Mouse (Mus musculus) left cerebral cortex, adult 9 months (tissue): Measurements from ENCODE around the gene C130026I21Rik.
"Not testable (repeated sequence)": the region's sequence is repeated elsewhere in the genome, so short reads cannot be mapped to it uniquely, and the experiment has no call there.

Experiments used
- DNase-seq, 2 experiments: peaks; one replicate each; pipeline ENCODE4 v3.0.0; 2022; ENCODE audit warnings: low spot score in 2 of 2

C130026I21Rik gene

GRCm38 (mm10) chr1:85121841-85122240, 148.5 kb downstream of the C130026I21Rik start:
- not testable (repeated sequence) for DNase-seq

- not testable (repeated sequence) for DNase-seq
These were observed 152.0 kb downstream of the C130026I21Rik start for GRCm38 (mm10) chr1:85118341-85118740.

GRCm38 (mm10) chr1:85117537-85117936, 152.8 kb downstream of the C130026I21Rik start:
- not testable (repeated sequence) for DNase-seq

DNA sequence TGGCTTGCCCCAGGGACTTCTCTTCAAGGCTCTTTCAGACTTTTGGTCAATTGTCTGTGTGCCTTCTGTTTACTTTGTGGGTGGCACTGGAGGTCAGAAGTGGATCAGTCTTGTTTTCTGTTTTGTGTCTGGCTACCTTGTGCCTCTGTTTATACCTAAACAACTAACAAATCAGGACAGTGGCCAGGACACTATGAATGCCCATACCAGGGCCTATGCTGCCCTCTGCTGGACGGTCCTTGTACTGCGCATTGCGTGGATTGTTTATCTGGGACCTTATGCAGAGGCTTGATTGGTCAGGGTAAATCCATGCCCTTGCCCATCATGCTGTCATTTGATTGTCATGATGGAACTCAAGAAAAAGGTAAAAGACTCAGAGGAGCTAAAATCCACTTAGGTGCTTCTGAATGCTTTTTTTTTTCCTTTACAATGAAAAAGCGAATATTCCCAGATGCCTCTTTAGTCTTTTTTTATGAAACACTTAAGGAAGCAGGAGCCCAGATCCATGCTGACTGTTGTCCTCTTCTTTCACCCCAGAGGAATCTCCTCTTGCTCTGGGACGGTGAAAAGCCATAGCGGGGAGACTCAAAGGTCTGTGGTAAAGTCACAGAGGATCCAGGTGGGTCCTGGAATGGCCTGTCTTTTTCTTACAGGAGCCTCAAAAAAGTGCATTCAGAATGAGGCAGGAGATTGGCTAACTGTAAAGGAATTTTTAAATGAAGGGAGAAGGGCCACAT, 155.5 kb downstream of the C130026I21Rik start:
- DNase-seq, result peak in 1 of 2 experiments; percentile 77

- not testable (repeated sequence) for DNase-seq
These were observed 156.3 kb downstream of the C130026I21Rik start for GRCm38 (mm10) chr1:85114078-85114477.

DNA sequence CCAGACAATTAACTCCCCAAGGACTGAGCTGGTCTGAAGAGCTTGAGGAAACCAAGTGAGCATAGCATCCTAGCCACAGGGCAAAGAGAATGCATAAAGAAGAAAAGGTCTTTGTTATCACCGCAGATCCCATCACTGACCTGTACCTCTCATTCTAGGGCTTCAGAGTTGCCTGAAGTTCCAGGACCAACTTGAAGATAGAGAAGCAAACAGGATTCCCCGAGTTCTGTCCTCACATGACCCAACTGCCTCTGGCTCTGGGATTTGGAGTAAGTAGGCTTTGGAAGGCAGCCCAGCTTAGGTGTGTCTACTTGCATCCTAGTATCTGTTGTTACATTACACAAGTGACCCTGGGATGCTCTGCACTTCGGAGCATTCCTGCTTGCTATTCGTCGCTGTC, 157.5 kb downstream of the C130026I21Rik start:
- not testable (repeated sequence) for DNase-seq

DNA sequence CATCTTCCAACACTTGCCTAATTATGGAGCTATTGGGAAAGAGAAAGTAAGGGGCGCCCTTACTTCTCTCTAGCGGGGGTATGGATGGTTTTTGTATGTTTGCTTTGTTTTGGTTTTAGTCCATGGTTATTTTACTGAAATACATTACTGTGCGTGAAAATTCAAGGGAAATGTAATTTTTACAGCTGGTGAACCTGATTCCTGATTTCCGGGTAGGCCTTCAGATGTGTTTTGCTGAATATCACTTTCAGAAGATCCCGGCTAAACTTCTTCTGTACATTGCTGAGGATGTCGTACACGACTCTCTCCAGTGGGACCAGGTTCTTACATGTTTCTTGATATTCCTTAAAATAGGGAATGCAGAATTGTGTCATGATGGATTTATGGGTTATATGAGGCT, 158.1 kb downstream of the C130026I21Rik start:
- DNase-seq, result not testable (repeated sequence)

DNA sequence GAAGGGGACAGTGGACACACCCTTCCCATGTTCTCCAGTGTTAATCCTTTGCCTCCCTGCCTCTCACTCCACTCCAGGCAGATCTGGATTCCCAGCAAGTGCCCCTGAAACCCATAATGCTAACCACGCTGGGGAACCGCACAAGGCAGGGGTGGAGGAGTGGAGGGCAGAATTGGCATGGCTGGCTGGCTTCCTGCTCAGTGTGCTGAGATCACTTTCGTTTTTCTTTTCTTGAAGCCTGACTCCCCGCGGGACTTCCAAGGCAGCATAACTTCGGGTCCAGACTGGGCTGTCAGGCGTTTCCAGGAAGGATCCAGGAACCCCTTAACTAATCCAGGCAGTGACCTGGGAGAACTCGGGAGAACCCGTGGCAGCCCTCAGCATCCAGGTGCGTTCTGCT, 158.8 kb downstream of the C130026I21Rik start:
- DNase-seq, result not testable (repeated sequence)

DNA sequence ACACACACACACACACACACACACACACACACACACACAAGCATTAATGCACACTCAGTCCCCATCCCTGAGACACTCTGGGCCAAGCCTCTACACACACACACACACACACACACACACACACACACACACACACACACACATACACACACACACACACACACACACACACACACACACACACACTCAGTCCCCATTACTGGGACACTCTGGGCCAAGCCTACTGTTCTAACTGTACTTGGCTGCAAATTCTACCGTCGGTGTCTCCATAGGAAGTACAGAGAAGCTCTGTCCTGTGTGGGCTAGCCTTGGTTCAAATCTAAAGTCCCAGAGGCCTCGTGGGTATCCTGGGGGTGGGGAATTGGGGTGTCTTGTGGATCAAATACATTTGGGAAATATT, 159.5 kb downstream of the C130026I21Rik start:
- DNase-seq, result not testable (repeated sequence)

GRCm38 (mm10) chr1:85109753-85110152, 160.6 kb downstream of the C130026I21Rik start, which contains the start of gene A530032D15Rik:
A530032D15Rik (minus strand) TSS chr1:85109853.
- not testable (repeated sequence) for DNase-seq

GRCm38 (mm10) chr1:85106013-85106412, 164.4 kb downstream of the C130026I21Rik start:
- not testable (repeated sequence) for DNase-seq

DNA sequence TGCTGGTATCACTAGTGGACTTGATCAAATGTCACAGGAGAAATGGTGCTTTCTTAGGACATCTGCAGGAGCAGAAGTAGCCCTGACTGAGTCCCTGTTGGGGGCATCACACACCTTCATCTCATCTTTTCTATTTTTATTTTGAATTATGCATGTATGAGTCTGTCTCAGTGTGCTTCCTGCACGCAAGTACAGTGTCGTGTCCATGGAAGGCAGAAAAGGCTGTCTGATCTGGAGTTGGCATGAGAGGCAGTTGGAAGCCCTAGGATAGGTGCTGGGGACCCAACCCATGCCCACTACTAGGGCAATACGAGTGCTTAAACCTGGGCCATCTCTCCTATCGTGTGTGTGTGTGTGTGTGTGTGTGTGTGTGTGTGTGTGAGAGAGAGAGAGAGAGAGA, 165.0 kb downstream of the C130026I21Rik start:
- DNase-seq, result not testable (repeated sequence)

DNA sequence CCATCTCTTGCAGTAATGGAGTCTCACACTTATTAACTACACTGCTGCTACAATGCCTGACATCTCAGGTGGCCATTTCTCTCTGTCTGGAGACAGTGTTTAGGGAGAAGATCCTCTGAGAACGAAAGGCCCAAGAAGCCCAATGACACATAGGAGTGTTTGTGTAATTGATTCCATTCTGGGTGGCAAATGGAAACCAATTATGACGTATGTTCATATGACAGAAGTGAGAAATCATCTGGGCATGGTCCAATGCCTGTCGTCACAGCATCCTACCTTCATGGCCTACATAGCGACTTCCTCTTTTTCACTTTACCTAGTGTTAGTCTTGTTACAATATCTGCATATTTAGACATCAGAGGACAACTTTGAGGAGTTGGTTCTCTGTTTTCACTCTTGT, 168.6 kb downstream of the C130026I21Rik start:
- not testable (repeated sequence) for DNase-seq

- DNase-seq, result not testable (repeated sequence)
These were observed 170.5 kb downstream of the C130026I21Rik start, which contains the start of gene Gm10553 for GRCm38 (mm10) chr1:85099864-85100263. Gm10553 (plus strand) TSS chr1:85100164.

DNA sequence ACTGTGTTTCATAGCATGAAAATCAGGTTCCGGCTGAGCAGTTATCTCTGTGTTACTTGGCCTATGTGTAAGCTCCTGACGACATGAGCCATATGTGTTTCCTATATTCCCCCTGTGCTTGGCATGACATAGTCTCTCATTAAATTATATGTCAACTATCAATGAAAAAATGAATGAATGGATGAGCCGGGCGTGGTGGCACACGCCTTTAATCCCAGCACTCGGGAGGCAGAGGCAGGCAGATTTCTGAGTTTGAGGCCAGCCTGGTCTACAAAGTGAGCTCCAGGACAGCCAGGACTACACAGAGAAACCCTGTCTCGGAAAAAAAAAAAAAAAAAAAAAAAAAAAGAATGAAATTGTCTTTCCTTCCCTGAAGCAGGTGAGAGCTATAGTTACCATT, 171.3 kb downstream of the C130026I21Rik start:
- not testable (repeated sequence) for DNase-seq

DNA sequence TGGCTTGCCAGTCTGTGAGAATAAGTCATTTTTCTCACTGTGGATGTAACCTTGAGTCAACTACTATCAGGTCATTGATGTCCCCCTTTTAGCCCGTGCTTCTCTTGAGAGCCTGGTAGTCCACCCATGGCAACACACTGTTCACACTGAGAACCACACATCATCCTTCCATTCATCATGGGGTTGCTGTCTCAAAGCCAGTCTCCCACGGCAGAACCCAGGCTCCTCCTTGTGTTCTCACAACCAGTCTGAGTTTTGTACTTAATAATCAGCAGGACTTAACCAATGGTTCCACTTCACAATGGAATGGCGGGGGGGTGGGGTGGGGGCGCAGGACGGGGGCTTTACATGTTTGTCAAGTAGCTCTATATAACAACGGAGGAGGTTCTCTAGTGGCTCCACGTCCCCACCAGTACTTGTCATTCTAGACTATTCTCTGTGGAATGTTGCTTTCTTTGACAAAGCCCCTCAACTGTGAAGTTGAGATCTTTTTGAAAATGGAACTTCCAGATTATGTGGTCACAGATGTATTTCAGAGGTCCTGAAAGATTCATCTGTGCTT, 177.3 kb downstream of the C130026I21Rik start:
- DNase-seq, result not testable (repeated sequence)

DNA sequence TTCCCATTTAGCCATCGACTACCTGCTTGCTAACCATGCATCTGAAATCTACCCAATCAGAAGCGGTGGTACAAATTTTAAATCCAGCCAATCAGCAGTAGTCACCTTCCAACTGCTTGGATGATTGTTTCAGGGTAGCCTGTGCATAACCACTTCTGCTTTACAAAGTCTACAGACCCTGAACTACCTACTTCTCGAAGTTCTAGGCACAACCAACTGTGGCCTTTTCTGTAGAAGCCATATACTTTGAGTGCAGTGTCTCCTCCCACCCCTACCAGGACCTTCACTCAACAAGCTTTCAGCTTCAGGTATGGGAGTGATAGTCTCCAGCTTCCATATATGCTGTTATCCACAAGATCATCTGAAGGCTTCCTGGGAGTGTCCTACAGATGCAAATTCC, 178.2 kb downstream of the C130026I21Rik start:
- not testable (repeated sequence) for DNase-seq

- DNase-seq, result not testable (repeated sequence)
These were observed 184.2 kb downstream of the C130026I21Rik start for GRCm38 (mm10) chr1:85086211-85086610.

GRCm38 (mm10) chr1:85084803-85085202, 185.6 kb downstream of the C130026I21Rik start:
- DNase-seq, result not testable (repeated sequence)

GRCm38 (mm10) chr1:85073099-85073498, 197.3 kb downstream of the C130026I21Rik start:
- DNase-seq, result not testable (repeated sequence)

- DNase-seq, result not testable (repeated sequence)
These were observed 198.7 kb downstream of the C130026I21Rik start for GRCm38 (mm10) chr1:85071690-85072089.

DNA sequence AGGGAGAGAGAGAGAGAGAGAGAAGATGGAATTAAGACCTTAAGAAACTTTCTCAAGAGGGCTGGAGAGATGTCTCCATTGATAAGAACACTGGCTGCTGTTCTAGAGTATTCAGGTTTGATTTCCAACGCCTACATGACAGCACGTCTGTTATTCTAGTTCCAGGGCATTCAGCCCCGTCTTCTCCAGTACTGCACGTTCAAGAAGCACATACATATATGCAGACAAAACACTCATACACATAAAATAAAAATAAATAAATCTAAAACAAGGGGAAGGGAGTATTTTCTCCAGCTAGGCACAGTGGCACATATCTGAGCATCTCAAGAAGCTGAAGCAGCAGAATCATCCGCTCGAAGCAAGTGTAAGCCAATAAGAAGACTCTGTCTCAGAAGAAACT, 234.6 kb downstream of the C130026I21Rik start:
- not testable (repeated sequence) for DNase-seq

GRCm38 (mm10) chr1:85034394-85034793, 236.0 kb downstream of the C130026I21Rik start:
- not testable (repeated sequence) for DNase-seq
